Mouse (Mus musculus) neural tube, embryonic 11.5 days (tissue): Measurements from ENCODE around the gene Snx29. TPM values are rescaled to one million over a fixed set of nuclear protein-coding genes. Genes with fewer than 3 reads are reported as not detected.

Source experiments
- ATAC-seq: fragments of 200-750 bp; cut with Nextera tagmentation; 2 replicates; pipeline ENCODE4 v1.8.0; 2017; ENCODE audit warnings: moderate number of reproducible peaks, mild to moderate bottlenecking, moderate TSS enrichment, moderate library complexity; ENCODE audit not compliant: insufficient read depth, low FRiP score, low TSS enrichment
- DNase-seq: peaks from one replicate; pipeline ENCODE4 v3.0.0-alpha.2; 2015; ENCODE audit warnings: low spot score
- H3K27ac ChIP-seq: fragments of 300-500 bp; sonication (generic); 2 replicates; pipeline ENCODE4 v1.5.1; 2014; ENCODE audit warnings: low read depth, mild to moderate bottlenecking, low read length
- H3K27me3 ChIP-seq: fragments of 300-500 bp; sonication (generic); 2 replicates; pipeline ENCODE4 v1.6.1; 2014; ENCODE audit warnings: mild to moderate bottlenecking, low read length, mixed read lengths; ENCODE audit not compliant: control insufficient read depth, insufficient read depth
- H3K36me3 ChIP-seq: fragments of 300-500 bp; sonication (generic); 2 replicates; pipeline ENCODE4 v1.6.1; 2014; ENCODE audit warnings: mild to moderate bottlenecking, low read length, moderate library complexity, mixed read lengths; ENCODE audit not compliant: control insufficient read depth, insufficient read depth
- H3K4me1 ChIP-seq: fragments of 300-500 bp; sonication (generic); 2 replicates; pipeline ENCODE4 v1.6.1; 2014; ENCODE audit warnings: low read length, mixed read lengths; ENCODE audit not compliant: control insufficient read depth, insufficient read depth
- H3K4me2 ChIP-seq: fragments of 300-500 bp; sonication (generic); 2 replicates; pipeline ENCODE4 v1.6.1; 2014; ENCODE audit warnings: low read depth, mild to moderate bottlenecking, moderate library complexity
- H3K4me3 ChIP-seq: fragments of 300-500 bp; sonication (generic); 2 replicates; pipeline ENCODE4 v1.5.1; 2014; ENCODE audit warnings: low read depth, low read length
- H3K9ac ChIP-seq: fragments of 300-500 bp; sonication (generic); 2 replicates; pipeline ENCODE4 v1.6.1; 2014; ENCODE audit warnings: mild to moderate bottlenecking, low read length
- H3K9me3 ChIP-seq: fragments of 300-500 bp; sonication (generic); 2 replicates; pipeline ENCODE4 v1.6.1; 2016; ENCODE audit warnings: low read length; ENCODE audit not compliant: control insufficient read depth
- WGBS: fragments of 180-500 bp; shearing (Covaris S2); extraction: QIAGEN DNeasy Blood & Tissue Kit; methylation state at CpG from one replicate; pipeline ENCODE4 v1.1.7; 2014; 5-methylcytosine and 5-hydroxymethylcytosine counted together
- polyA plus RNA-seq: library from polyadenylated mRNA; unstranded; fragments of >200 nt; fragmentation: Nextera tagmentation; extraction: Ambion mirVana; gene quantifications from 2 replicates; pipeline ENCODE4 v1.2.1, GENCODE M21; 2014

Snx29 gene
- polyA plus RNA-seq, 1 experiment from 2014 or later, result 10.6 TPM

- WGBS, result 63% methylated on average over 3 of the region's 3 CpGs
- no peak for DNase-seq
- no peaks in the 10 kb centered on the region for H3K36me3 ChIP-seq
Measured at GRCm38 (mm10) chr16:11743013-11743412, 420.3 kb downstream of the Snx29 start.

GRCm38 (mm10) chr16:11743724-11744123, 421.0 kb downstream of the Snx29 start:
- WGBS, result 81% methylated on average over 4 of the region's 4 CpGs
- no peak overlapping the region for H3K4me2 ChIP-seq
- no peak for DNase-seq

More at GRCm38 (mm10) chr16:11743013-11743412, 420.3 kb downstream of the Snx29 start:
- Histone ChIP-seq H3K4me2 (no peak overlapping the region), H3K4me3 (no peak overlapping the region), H3K9ac (no peak overlapping the region), H3K27ac (no peak overlapping the region), H3K9me3 (no peaks in the 10 kb centered on the region), H3K27me3 (no peaks in the 10 kb centered on the region), H3K4me1 (no peaks in the 10 kb centered on the region)
- no peak for ATAC-seq

GRCm38 (mm10) chr16:11746036-11746435, 423.3 kb downstream of the Snx29 start:
- H3K4me2 ChIP-seq, result no peak overlapping the region
- no peaks in the 10 kb centered on the region for H3K4me1 ChIP-seq
- H3K9me3 ChIP-seq, result no peaks in the 10 kb centered on the region
- DNase-seq, result no peak
- H3K27ac ChIP-seq, result no peak overlapping the region
- WGBS, result 86% methylated on average over 2 of the region's 2 CpGs
- H3K36me3 ChIP-seq, result no peaks in the 10 kb centered on the region
- H3K4me3 ChIP-seq, result no peak overlapping the region
- no peaks in the 10 kb centered on the region for H3K27me3 ChIP-seq
- H3K9ac ChIP-seq, result no peak overlapping the region
- ATAC-seq, result no peak

More at GRCm38 (mm10) chr16:11743724-11744123, 421.0 kb downstream of the Snx29 start:
- no peak for ATAC-seq
- Histone ChIP-seq H3K9ac (no peak overlapping the region), H3K27ac (no peak overlapping the region), H3K36me3 (no peaks in the 10 kb centered on the region), H3K4me1 (no peaks in the 10 kb centered on the region), H3K9me3 (no peaks in the 10 kb centered on the region), H3K4me3 (no peak overlapping the region), H3K27me3 (no peaks in the 10 kb centered on the region)

GRCm38 (mm10) chr16:11747867-11748266, 425.2 kb downstream of the Snx29 start:
- WGBS, result 97% methylated on average over 5 of the region's 5 CpGs
- Histone ChIP-seq H3K9ac (no peak overlapping the region), H3K4me1 (no peaks in the 10 kb centered on the region), H3K27ac (no peak overlapping the region), H3K27me3 (no peaks in the 10 kb centered on the region), H3K4me2 (no peak overlapping the region), H3K9me3 (no peaks in the 10 kb centered on the region), H3K4me3 (no peak overlapping the region), H3K36me3 (no peaks in the 10 kb centered on the region)
- DNase-seq, result no peak
- no peak for ATAC-seq

- H3K9ac ChIP-seq, result no peak overlapping the region
- no peak for ATAC-seq
- 87% methylated on average over 3 of the region's 3 CpGs for WGBS
- H3K9me3 ChIP-seq, result no peaks in the 10 kb centered on the region
- no peak overlapping the region for H3K4me2 ChIP-seq
- no peaks in the 10 kb centered on the region for H3K27me3 ChIP-seq
- no peak overlapping the region for H3K27ac ChIP-seq
- H3K4me3 ChIP-seq, result no peak overlapping the region
- no peak for DNase-seq
- H3K36me3 ChIP-seq, result no peaks in the 10 kb centered on the region
- no peaks in the 10 kb centered on the region for H3K4me1 ChIP-seq
Measured at GRCm38 (mm10) chr16:11749111-11749510, 426.4 kb downstream of the Snx29 start.

GRCm38 (mm10) chr16:11750605-11751004, 427.9 kb downstream of the Snx29 start:
- Histone ChIP-seq H3K4me2 (no peak overlapping the region), H3K36me3 (no peaks in the 10 kb centered on the region), H3K4me1 (no peaks in the 10 kb centered on the region), H3K4me3 (no peak overlapping the region), H3K27ac (no peak overlapping the region), H3K27me3 (no peaks in the 10 kb centered on the region), H3K9ac (no peak overlapping the region), H3K9me3 (no peaks in the 10 kb centered on the region)
- DNase-seq, result no peak
- no peak for ATAC-seq

- Histone ChIP-seq H3K9ac (no peak overlapping the region), H3K4me1 (no peaks in the 10 kb centered on the region), H3K4me3 (no peak overlapping the region), H3K36me3 (no peaks in the 10 kb centered on the region), H3K27me3 (no peaks in the 10 kb centered on the region), H3K4me2 (no peak overlapping the region), H3K27ac (no peak overlapping the region), H3K9me3 (no peaks in the 10 kb centered on the region)
- ATAC-seq (no peak), DNase-seq (no peak)
- 98% methylated on average over 5 of the region's 5 CpGs for WGBS
Measured at GRCm38 (mm10) chr16:11752557-11752956, 429.8 kb downstream of the Snx29 start.

- DNase-seq, result no peak
- Histone ChIP-seq H3K4me1 (no peaks in the 10 kb centered on the region), H3K9ac (no peak overlapping the region), H3K9me3 (no peaks in the 10 kb centered on the region), H3K27me3 (no peaks in the 10 kb centered on the region), H3K4me3 (no peak overlapping the region), H3K4me2 (no peak overlapping the region), H3K27ac (no peak overlapping the region), H3K36me3 (no peaks in the 10 kb centered on the region)
- WGBS, result 84% methylated on average over 2 of the region's 2 CpGs
- no peak for ATAC-seq
Measured at GRCm38 (mm10) chr16:11753466-11753865, 430.8 kb downstream of the Snx29 start.

- DNase-seq (no peak), ATAC-seq (no peak)
- no peaks in the 10 kb centered on the region for H3K9me3 ChIP-seq
- H3K9ac ChIP-seq, result no peak overlapping the region
- H3K27me3 ChIP-seq, result no peaks in the 10 kb centered on the region
- no peak overlapping the region for H3K4me3 ChIP-seq
- H3K4me1 ChIP-seq, result no peaks in the 10 kb centered on the region
- 92% methylated on average over 2 of the region's 2 CpGs for WGBS
- no peak overlapping the region for H3K4me2 ChIP-seq
- H3K36me3 ChIP-seq, result no peaks in the 10 kb centered on the region
- H3K27ac ChIP-seq, result no peak overlapping the region
Measured at GRCm38 (mm10) chr16:11754136-11754535, 431.4 kb downstream of the Snx29 start.
